Mouse (Mus musculus): ENCODE results near the gene Tenm4. TPM values are rescaled to one million over a fixed set of nuclear protein-coding genes. Genes with fewer than 3 reads are reported as not detected.

Tenm4 gene
- polyA plus RNA-seq, 1 experiment from 2014 or later: 51.6 TPM

GRCm38 (mm10) chr7:96511953-96512511 lies 341.0 kb downstream of the Tenm4 start:
- H3K4me2 ChIP-seq (replicated peaks): peak overlapping the region; percentile 15
- no peaks in the 10 kb centered on the region for H3K9me3 ChIP-seq (replicated peaks)

DNA sequence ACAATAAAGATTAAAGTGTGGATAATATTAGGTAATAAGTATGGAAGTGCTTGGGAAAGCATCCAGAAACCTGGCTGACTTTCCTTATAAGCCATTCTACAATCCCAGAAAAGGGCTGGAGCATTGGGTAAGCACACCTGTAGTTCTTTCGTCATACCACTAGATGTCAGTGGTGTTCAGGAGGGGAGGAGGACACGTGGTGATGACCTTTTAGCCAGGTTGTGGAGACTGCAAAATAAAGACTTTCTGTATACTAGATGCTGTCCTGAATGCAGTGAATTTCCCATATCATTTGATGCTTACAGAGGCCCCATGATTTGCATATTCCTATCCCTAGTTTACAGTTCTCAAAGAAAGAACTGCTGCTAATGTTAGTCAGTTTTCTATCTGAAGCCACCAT lies 348.2 kb downstream of the Tenm4 start:
- Histone ChIP-seq H3K4me3 (replicated peaks) (no peak overlapping the region), H3K27me3 (no peaks in the 10 kb centered on the region), H3K9me3 (replicated peaks) (no peaks in the 10 kb centered on the region), H3K4me2 (replicated peaks) (no peak overlapping the region), H3K36me3 (no peaks in the 10 kb centered on the region), H3K9ac (no peak overlapping the region), H3K27ac (replicated peaks) (no peak overlapping the region), H3K4me1 (peaks cover 18% of the 10 kb centered on the region)
- 1% methylated on average over 2 of the region's 2 CpGs for WGBS
- no peak for ATAC-seq (ENCODE audit: insufficient number of reproducible peaks, low FRiP score, low TSS enrichment, low read depth)

More at GRCm38 (mm10) chr7:96511953-96512511, 341.0 kb downstream of the Tenm4 start:
- Histone ChIP-seq H3K27me3 (no peaks in the 10 kb centered on the region), H3K4me3 (replicated peaks) (no peak overlapping the region), H3K27ac (replicated peaks) (peak overlapping the region; percentile 71), H3K4me1 (peaks cover 36% of the 10 kb centered on the region), H3K36me3 (no peaks in the 10 kb centered on the region), H3K9ac (no peak overlapping the region)
- 52% methylated on average over 14 of the region's 14 CpGs for WGBS
- peak; percentile 20; the same call in 1 of the 2 replicates for ATAC-seq (ENCODE audit: insufficient number of reproducible peaks, low FRiP score, low TSS enrichment, low read depth)

DNA sequence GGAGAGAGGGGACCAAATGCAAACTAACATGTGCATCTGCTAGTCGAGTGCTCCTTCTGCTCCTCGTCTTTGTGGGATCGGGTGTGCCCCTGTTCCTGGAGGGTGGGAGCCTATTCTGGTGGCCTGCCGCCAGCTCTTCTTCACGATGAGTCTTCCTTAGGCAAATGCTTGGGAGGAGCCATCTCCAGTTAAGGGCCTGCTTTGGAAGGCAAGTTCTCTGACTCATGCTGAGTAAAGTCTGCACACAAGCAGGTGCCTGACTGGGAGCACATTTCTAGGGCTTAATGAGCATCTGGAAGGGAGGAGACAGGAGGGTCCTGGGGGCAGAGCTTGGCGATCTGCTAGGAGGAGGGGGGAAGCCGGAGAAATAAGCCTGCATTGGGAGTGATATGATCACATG lies 350.9 kb downstream of the Tenm4 start:
- no peaks in the 10 kb centered on the region for H3K36me3 ChIP-seq
- no peak for ATAC-seq (ENCODE audit: insufficient number of reproducible peaks, low FRiP score, low TSS enrichment, low read depth)
- no peak overlapping the region for H3K4me3 ChIP-seq (replicated peaks)
- 33% methylated on average over 7 of the region's 7 CpGs for WGBS
- H3K9ac ChIP-seq: no peak overlapping the region
- H3K9me3 ChIP-seq (replicated peaks): no peaks in the 10 kb centered on the region
- peak overlapping the region; percentile 44; the same call in 1 of the 2 replicates for H3K27ac ChIP-seq (replicated peaks)
- H3K27me3 ChIP-seq: no peaks in the 10 kb centered on the region
- H3K4me2 ChIP-seq (replicated peaks): no peak overlapping the region; the same call in 1 of the 2 replicates
- H3K4me1 ChIP-seq: peaks cover 25% of the 10 kb centered on the region

GRCm38 (mm10) chr7:96523673-96524072 lies 352.6 kb downstream of the Tenm4 start:
- Histone ChIP-seq H3K4me1 (peaks cover 25% of the 10 kb centered on the region), H3K9me3 (replicated peaks) (no peaks in the 10 kb centered on the region), H3K36me3 (no peaks in the 10 kb centered on the region), H3K4me2 (replicated peaks) (no peak overlapping the region), H3K4me3 (replicated peaks) (no peak overlapping the region), H3K27me3 (no peaks in the 10 kb centered on the region), H3K9ac (no peak overlapping the region), H3K27ac (replicated peaks) (no peak overlapping the region)
- no peak for ATAC-seq (ENCODE audit: insufficient number of reproducible peaks, low FRiP score, low TSS enrichment, low read depth)
- 53% methylated on average over 2 of the region's 2 CpGs for WGBS

GRCm38 (mm10) chr7:96524486-96525205 lies 353.6 kb downstream of the Tenm4 start:
- ATAC-seq (ENCODE audit: insufficient number of reproducible peaks, low FRiP score, low TSS enrichment, low read depth): no peak
- Histone ChIP-seq H3K36me3 (no peaks in the 10 kb centered on the region), H3K4me1 (peaks cover 25% of the 10 kb centered on the region), H3K9me3 (replicated peaks) (no peaks in the 10 kb centered on the region), H3K27me3 (no peaks in the 10 kb centered on the region), H3K9ac (no peak overlapping the region), H3K4me3 (replicated peaks) (no peak overlapping the region), H3K27ac (replicated peaks) (0 out of 2 replicates have a peak overlapping the region, but pooled peaks have one; percentile 2), H3K4me2 (replicated peaks) (no peak overlapping the region)
- WGBS: 53% methylated on average over 8 of the region's 8 CpGs

GRCm38 (mm10) chr7:96525344-96525743 lies 354.3 kb downstream of the Tenm4 start:
- Histone ChIP-seq H3K4me1 (peaks cover 25% of the 10 kb centered on the region), H3K9ac (no peak overlapping the region), H3K27me3 (no peaks in the 10 kb centered on the region), H3K4me2 (replicated peaks) (no peak overlapping the region), H3K27ac (replicated peaks) (no peak overlapping the region), H3K9me3 (replicated peaks) (no peaks in the 10 kb centered on the region), H3K36me3 (no peaks in the 10 kb centered on the region), H3K4me3 (replicated peaks) (no peak overlapping the region)
- 57% methylated on average over 1 of the region's 1 CpGs for WGBS
- no peak for ATAC-seq (ENCODE audit: insufficient number of reproducible peaks, low FRiP score, low TSS enrichment, low read depth)

DNA sequence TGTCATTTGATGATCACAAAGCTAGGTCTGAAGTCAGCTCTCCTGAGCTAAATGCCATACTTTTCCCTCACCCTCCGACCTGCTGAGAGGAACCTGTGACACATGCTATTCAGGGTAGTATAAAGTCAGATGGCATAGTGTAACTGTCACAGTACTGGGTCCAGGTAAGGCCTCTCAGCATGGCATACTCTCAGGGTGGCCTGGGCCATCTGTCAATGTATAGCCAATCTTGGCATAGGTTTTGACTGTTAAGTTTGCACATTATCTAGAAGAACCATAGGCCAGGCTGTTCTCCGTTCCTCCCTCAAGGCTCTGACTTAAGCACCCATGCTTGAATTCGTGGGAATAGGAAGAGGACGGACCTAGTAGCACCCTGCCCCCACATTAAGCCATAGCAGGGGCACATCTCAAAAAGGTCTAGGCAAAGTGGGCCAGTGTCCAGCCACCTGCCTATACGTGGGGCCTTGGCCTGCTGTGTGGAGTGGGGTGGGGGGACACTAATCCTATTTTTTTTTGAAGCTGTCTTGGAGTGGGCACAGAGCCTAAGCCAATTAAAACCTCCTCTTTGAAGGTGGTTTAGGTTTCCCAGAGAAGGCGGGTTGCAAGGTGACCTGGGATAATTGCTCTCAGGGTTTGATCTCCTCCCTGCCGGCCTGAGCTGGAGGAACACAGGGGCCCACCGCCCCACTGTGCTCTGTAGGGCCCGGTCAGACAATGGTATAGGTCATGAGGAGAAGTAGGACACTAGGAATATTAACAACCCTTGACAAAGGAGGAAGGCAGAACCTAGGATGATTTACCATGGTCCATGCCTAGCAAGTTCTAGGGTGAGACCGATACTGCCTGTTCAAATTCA lies 359.8 kb downstream of the Tenm4 start:
- no peaks in the 10 kb centered on the region for H3K9me3 ChIP-seq (replicated peaks)
- H3K4me1 ChIP-seq: peaks cover 17% of the 10 kb centered on the region; the same call in 1 of the 2 replicates
- no peaks in the 10 kb centered on the region for H3K36me3 ChIP-seq
- 0 out of 2 replicates have a peak, but pooled peaks have one; percentile 24 for ATAC-seq (ENCODE audit: insufficient number of reproducible peaks, low FRiP score, low TSS enrichment, low read depth)
- H3K9ac ChIP-seq: no peak overlapping the region
- no peak overlapping the region for H3K4me3 ChIP-seq (replicated peaks)
- no peak overlapping the region for H3K27ac ChIP-seq (replicated peaks)
- no peak overlapping the region for H3K4me2 ChIP-seq (replicated peaks)
- 60% methylated on average over 10 of the region's 10 CpGs for WGBS
- no peaks in the 10 kb centered on the region for H3K27me3 ChIP-seq

DNA sequence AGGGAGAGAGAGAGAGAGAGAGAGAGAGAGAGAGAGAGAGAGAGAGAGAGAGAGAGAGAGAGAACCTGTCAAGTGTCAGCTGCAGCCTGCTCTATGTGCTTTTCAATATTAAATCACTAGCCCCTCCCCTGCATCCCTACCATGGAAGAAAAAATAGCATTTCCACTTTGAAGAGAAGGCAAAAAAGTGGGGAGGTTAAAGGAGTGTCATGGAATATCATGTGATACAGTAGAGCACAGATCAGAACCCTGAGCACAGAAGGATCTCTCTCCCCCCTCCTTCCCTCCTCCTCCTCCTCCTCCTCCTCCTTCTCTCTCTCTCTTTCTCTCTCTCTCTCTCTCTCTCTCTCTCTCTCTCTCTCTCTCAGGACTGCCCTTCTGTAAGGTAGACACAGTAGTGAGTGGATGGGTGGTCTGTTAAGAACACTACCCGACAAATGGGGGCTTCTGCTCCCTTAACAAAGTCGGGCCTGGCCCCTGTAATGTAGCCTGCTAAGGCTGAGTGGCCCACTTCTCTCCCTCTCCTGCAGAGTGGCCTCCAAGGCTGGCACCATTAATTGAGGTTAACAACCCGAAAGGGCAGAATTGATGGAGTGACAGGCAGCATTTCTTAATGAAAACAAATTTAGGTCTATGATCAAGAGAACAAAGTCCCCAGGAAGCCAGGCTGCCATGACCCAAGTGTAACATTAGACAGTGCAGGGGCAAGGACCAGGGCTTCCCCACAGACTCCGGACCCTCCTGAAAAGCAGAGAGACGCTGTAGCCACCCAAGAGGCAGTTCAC lies 361.1 kb downstream of the Tenm4 start:
- H3K4me3 ChIP-seq (replicated peaks): no peak overlapping the region
- ATAC-seq (ENCODE audit: insufficient number of reproducible peaks, low FRiP score, low TSS enrichment, low read depth): no peak
- WGBS: 21% methylated on average over 5 of the region's 5 CpGs
- H3K36me3 ChIP-seq: no peaks in the 10 kb centered on the region
- no peaks in the 10 kb centered on the region for H3K27me3 ChIP-seq
- no peak overlapping the region for H3K9ac ChIP-seq
- H3K9me3 ChIP-seq (replicated peaks): no peaks in the 10 kb centered on the region
- H3K4me2 ChIP-seq (replicated peaks): no peak overlapping the region
- H3K4me1 ChIP-seq: peaks cover 25% of the 10 kb centered on the region
- no peak overlapping the region for H3K27ac ChIP-seq (replicated peaks)

GRCm38 (mm10) chr7:96532804-96533400 lies 361.9 kb downstream of the Tenm4 start:
- Histone ChIP-seq H3K9ac (no peak overlapping the region), H3K27ac (replicated peaks) (no peak overlapping the region), H3K4me1 (peaks cover 25% of the 10 kb centered on the region), H3K9me3 (replicated peaks) (no peaks in the 10 kb centered on the region), H3K36me3 (no peaks in the 10 kb centered on the region), H3K27me3 (no peaks in the 10 kb centered on the region), H3K4me2 (replicated peaks) (no peak overlapping the region), H3K4me3 (replicated peaks) (no peak overlapping the region)
- ATAC-seq (ENCODE audit: insufficient number of reproducible peaks, low FRiP score, low TSS enrichment, low read depth): no peak
- 41% methylated on average over 5 of the region's 5 CpGs for WGBS

- WGBS: 66% methylated on average over 9 of the region's 9 CpGs
Measured at GRCm38 (mm10) chr7:96536313-96536880, 365.4 kb downstream of the Tenm4 start.

More at GRCm38 (mm10) chr7:96536313-96536880, 365.4 kb downstream of the Tenm4 start:
- H3K4me3 ChIP-seq (replicated peaks): no peak overlapping the region
- ATAC-seq (ENCODE audit: insufficient number of reproducible peaks, low FRiP score, low TSS enrichment, low read depth): no peak
- H3K4me2 ChIP-seq (replicated peaks): no peak overlapping the region
- H3K9me3 ChIP-seq (replicated peaks): no peaks in the 10 kb centered on the region
- no peaks in the 10 kb centered on the region for H3K36me3 ChIP-seq
- no peaks in the 10 kb centered on the region for H3K27me3 ChIP-seq
- no peak overlapping the region for H3K9ac ChIP-seq
- peaks cover 39% of the 10 kb centered on the region for H3K4me1 ChIP-seq
- H3K27ac ChIP-seq (replicated peaks): no peak overlapping the region

Data from embryonic facial prominence, embryonic 15.5 days (tissue).